Mouse (Mus musculus): ENCODE results near the gene Xrcc3. TPM values are rescaled to one million over a fixed set of nuclear protein-coding genes. Genes with fewer than 3 reads are reported as not detected.

Gene Xrcc3
- polyA plus RNA-seq, 1 experiment from 2014 or later = 3.6 TPM

DNA sequence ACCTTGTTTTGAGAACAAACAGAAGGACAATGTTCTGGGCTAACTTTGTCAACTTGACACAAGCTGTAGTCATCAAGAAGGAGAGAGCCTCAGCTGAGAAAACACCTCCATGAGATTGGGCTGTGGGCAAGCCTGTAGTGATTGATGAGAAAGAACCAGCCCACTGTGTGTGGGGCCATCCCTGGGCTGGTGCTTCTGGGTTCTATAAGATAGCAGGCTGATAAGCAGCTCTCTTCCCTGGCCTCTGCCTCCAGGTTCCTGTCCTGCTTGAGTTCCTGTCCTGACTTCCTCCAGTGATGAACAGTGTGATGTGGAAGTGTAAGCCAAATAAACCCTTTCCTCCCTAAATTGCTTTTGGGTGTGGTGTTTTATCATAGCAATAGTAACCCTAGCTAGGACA lies 59.0 kb downstream of the Xrcc3 start:
- H3K4me3 ChIP-seq = no peak overlapping the region
- no peak for ATAC-seq (ENCODE audit: low FRiP score)

DNA sequence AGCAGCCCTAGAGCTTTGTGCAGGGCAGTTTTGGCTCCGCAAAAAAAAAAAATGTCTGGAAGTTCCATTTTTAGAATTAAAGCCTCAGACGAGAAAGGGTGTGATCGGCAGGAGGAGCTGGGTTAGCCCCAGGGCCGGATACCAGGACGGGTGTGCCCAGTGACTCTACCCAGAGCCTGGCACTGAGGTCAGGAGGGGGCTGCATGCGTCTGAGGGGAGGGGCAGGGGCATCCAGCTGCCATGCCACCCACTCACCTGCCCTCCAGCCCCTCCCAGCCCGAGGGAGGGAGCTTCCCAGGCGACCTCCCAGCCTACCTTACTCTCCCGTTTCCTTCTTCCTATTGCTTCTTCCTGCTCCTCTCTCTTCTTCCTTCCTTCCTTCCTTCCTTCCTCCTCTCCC lies 60.3 kb downstream of the Xrcc3 start:
- Histone ChIP-seq H3K27ac (no peak overlapping the region), H3K36me3 (no peaks in the 10 kb centered on the region), H3K4me3 (no peak overlapping the region), H3K9ac (no peak overlapping the region), H3K4me1 (replicated peaks) (peaks cover 11% of the 10 kb centered on the region), H3K4me2 (no peak overlapping the region), H3K9me3 (no peaks in the 10 kb centered on the region), H3K27me3 (no peaks in the 10 kb centered on the region)
- no peak for ATAC-seq (ENCODE audit: low FRiP score)
- WGBS = 62% methylated on average over 8 of the region's 9 CpGs

More for the DNA sequence above, 59.0 kb downstream of the Xrcc3 start:
- Histone ChIP-seq H3K27me3 (no peaks in the 10 kb centered on the region), H3K9me3 (no peaks in the 10 kb centered on the region), H3K36me3 (no peaks in the 10 kb centered on the region), H3K27ac (no peak overlapping the region), H3K9ac (no peak overlapping the region), H3K4me1 (replicated peaks) (peaks cover 14% of the 10 kb centered on the region), H3K4me2 (no peak overlapping the region)

Other genes starting within 250 kb of the Xrcc3 start
- 50.6 and 50.9 TPM in 2 replicates for gene Mark3, start 239.3 kb downstream of the Xrcc3 start, polyA plus RNA-seq (2015; fragmentation: Nextera tagmentation; extraction: Ambion mirVana)
- 1,675 and 1,703 TPM in 2 replicates for gene Ckb, start 141.5 kb downstream of the Xrcc3 start, polyA plus RNA-seq (2015; fragmentation: Nextera tagmentation; extraction: Ambion mirVana)
- 8.6 and 9.3 TPM in 2 replicates for gene Trmt61a, start 135.8 kb downstream of the Xrcc3 start, polyA plus RNA-seq (2015; fragmentation: Nextera tagmentation; extraction: Ambion mirVana)
- 65.3 and 67.9 TPM in 2 replicates for gene Bag5, start 100.6 kb downstream of the Xrcc3 start, polyA plus RNA-seq (2015; fragmentation: Nextera tagmentation; extraction: Ambion mirVana)
- gene Apopt1, start 100.6 kb downstream of the Xrcc3 start, polyA plus RNA-seq (2015; fragmentation: Nextera tagmentation; extraction: Ambion mirVana) = 55.1 and 62.1 TPM in 2 replicates
- 571 and 589 TPM in 2 replicates for gene Klc1, start 55.0 kb downstream of the Xrcc3 start, polyA plus RNA-seq (2015; fragmentation: Nextera tagmentation; extraction: Ambion mirVana)
- 38.4 and 42.9 TPM in 2 replicates for gene Zfyve21, start 297 bp upstream of the Xrcc3 start, polyA plus RNA-seq (2015; fragmentation: Nextera tagmentation; extraction: Ambion mirVana)
- 23.0 and 25.5 TPM in 2 replicates for gene Ppp1r13b, start 94.2 kb upstream of the Xrcc3 start, polyA plus RNA-seq (2015; fragmentation: Nextera tagmentation; extraction: Ambion mirVana)
- 734 and 738 TPM in 2 replicates for gene Atp5mpl, start 153.1 kb upstream of the Xrcc3 start, polyA plus RNA-seq (2015; fragmentation: Nextera tagmentation; extraction: Ambion mirVana)
- gene Tdrd9, start 157.7 kb upstream of the Xrcc3 start, polyA plus RNA-seq (2015; fragmentation: Nextera tagmentation; extraction: Ambion mirVana) = 0.38 and 0.48 TPM in 2 replicates
- not detected in 2 replicates for gene Rd3l, start 167.4 kb upstream of the Xrcc3 start, polyA plus RNA-seq (2015; fragmentation: Nextera tagmentation; extraction: Ambion mirVana)

Measured in hindbrain, embryonic 13.5 days (tissue).